Mouse (Mus musculus) monocyte, adult 2 months (primary cell): ENCODE measurements around the gene Gm26602.
A peak's percentile ranks its signal among the peaks of the same experiment; 100 is the strongest.
"Not testable (repeated sequence)": the region's sequence is repeated elsewhere in the genome, so short reads cannot be mapped to it uniquely, and the experiment has no call there.

Experiments
- DNase-seq, 2 experiments: peaks; one replicate each; pipeline ENCODE4 v3.0.0; 2022; ENCODE audit warnings: low spot score in 2 of 2, low read depth in 1 of 2

The Gm26602 gene

GRCm38 (mm10) chr10:79884938-79885337 is 25.7 kb upstream of the Gm26602 start:
- DNase-seq: not testable (repeated sequence)

GRCm38 (mm10) chr10:79886054-79886453 is 24.6 kb upstream of the Gm26602 start, which contains the start of gene Elane:
Gene Elane (plus strand): TSS chr10:79886247.
- no peak for DNase-seq

GRCm38 (mm10) chr10:79886611-79887010 is 24.0 kb upstream of the Gm26602 start:
- DNase-seq: no peak

- DNase-seq: no peak
These were observed 21.3 kb upstream of the Gm26602 start for GRCm38 (mm10) chr10:79889386-79889785.

- no peak for DNase-seq
These were observed 20.0 kb upstream of the Gm26602 start, which contains the start of gene Cfd for GRCm38 (mm10) chr10:79890670-79891069. Gene Cfd (plus strand): TSS chr10:79890853.

GRCm38 (mm10) chr10:79892451-79893118 is 18.1 kb upstream of the Gm26602 start:
- peak; percentile 39 to 72 for DNase-seq

- DNase-seq: no peak
These were observed 14.3 kb upstream of the Gm26602 start for GRCm38 (mm10) chr10:79896306-79896705.

GRCm38 (mm10) chr10:79896814-79897213 is 13.8 kb upstream of the Gm26602 start:
- DNase-seq: no peak

GRCm38 (mm10) chr10:79897316-79898245 is 13.1 kb upstream of the Gm26602 start:
- no peak for DNase-seq

- no peak for DNase-seq
These were observed 9.7 kb upstream of the Gm26602 start for GRCm38 (mm10) chr10:79900951-79901410.

- DNase-seq: no peak
These were observed 3.9 kb upstream of the Gm26602 start for GRCm38 (mm10) chr10:79906712-79907111.

- no peak for DNase-seq
These were observed 3.2 kb upstream of the Gm26602 start for GRCm38 (mm10) chr10:79907415-79907814.

GRCm38 (mm10) chr10:79908167-79909091 is 2.2 kb upstream of the Gm26602 start, which contains the start of gene Med16:
Gene Med16 (minus strand): TSS chr10:79908923.
- peak; percentile 93 to 97 for DNase-seq

- peak in 1 of 2 experiments; percentile 41 for DNase-seq
These were observed 1.3 kb upstream of the Gm26602 start for GRCm38 (mm10) chr10:79909092-79909922.

- no peak for DNase-seq
These were observed 1.8 kb downstream of the Gm26602 start for GRCm38 (mm10) chr10:79912412-79912811.

GRCm38 (mm10) chr10:79914131-79914947 is 3.7 kb downstream of the Gm26602 start:
- no peak for DNase-seq

- no peak for DNase-seq
These were observed 4.4 kb downstream of the Gm26602 start for GRCm38 (mm10) chr10:79914948-79915596.

GRCm38 (mm10) chr10:79916081-79916480 is 5.4 kb downstream of the Gm26602 start:
- DNase-seq: no peak
